Mouse (Mus musculus) NIH3T3 (cell line): ENCODE data around the gene Srrm4.
A peak's percentile ranks its signal among the peaks of the same experiment; 100 is the strongest.

Experiments
- DNase-seq: peaks from one replicate; pipeline ENCODE4 v3.0.0-alpha.2; 2012; ENCODE audit warnings: low read depth

Srrm4 gene

DNA sequence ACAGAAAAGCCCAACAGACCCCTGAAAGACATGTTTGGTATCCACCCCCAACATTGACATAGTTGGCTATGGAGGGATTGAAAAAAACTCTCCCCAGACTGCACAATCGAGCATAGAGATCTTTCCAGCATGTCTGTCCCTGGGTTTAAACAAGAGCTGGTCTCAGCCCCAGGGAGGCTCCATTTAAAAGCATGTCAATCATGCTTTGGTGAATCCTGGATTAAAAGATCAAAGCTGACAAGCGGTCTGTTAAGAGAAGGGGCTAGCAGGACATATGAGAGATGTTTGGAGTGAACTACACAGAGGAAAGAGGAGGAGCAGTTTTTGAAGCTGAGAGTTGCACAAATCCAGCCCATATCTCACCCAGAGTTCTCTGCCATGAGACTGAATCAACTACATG is 38.5 kb downstream of the Srrm4 start:
- no peak for DNase-seq

DNA sequence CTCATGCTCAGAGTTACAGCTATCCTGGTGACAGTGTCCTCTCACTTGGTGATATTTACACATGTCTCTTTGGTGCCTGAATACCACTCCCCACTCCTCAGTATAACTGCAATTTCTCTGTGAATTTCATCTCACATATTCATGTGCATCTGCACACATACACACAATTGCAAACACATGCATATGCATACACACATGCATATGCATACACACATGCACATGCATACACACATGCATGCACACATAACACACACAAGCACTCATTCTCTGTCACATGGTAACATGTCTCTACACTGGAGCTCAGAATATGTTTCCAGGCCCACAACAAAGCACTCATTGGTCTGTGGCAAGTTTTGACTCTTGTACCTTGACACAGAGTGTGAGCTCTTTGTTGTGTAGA is 39.0 kb downstream of the Srrm4 start:
- DNase-seq, result no peak

DNA sequence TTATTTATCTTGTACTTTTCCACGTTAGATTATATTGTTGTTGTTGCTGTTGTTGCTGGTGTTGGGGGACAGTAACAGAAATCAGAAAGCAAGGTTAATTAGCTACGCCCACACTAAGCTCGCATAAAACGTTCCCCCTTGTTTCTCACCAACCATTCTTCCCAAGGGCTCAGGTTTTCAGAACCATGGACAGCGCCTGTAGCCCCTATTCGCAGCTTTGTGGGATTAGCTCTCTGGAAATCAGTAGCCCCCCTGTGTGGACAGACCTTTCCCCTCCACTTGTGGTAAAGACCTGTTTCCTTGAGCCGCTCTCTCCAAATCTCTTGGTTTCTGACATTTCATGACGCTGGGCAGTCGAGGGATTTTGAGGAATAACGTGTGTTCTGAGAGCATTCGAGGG is 45.9 kb downstream of the Srrm4 start:
- DNase-seq, result peak; percentile 12

DNA sequence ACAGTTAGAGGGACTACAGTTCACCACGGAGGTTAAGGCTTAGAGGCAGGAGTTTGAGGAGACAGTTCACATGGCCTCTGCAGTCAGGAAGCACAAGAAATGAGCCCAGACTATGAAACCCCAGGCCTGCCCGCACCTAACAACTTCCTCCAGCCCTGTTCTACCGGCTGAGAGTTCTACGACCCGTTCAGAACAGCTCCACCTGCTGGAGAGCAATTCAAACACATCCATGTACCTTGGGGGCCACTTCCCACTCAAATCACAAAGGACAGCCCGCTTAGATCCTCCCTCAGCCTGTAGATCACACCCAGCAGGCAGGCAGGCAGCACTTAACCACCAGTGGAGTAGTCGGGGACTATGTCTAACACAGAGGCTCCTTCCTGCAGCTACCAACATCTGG is 49.3 kb downstream of the Srrm4 start:
- peak; percentile 5 for DNase-seq

DNA sequence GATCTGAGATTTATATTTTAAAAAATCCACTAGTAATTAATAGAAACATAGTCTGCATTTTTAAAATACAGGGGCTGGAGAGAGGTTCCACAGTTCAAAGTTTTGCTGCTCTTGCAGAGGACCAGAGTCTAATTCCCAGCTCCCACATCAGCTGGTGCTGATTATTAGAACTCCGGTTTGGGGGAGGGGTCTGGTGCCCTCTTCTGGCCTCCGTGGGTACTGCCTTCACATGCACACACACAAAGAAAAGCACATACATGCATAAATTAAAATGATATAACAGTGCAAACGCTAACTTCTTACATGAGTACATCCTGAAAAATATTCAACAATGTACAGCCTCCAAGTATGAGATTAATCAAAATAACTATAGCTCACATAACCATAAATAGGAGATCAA is 50.5 kb downstream of the Srrm4 start:
- peak; percentile 5 for DNase-seq

DNA sequence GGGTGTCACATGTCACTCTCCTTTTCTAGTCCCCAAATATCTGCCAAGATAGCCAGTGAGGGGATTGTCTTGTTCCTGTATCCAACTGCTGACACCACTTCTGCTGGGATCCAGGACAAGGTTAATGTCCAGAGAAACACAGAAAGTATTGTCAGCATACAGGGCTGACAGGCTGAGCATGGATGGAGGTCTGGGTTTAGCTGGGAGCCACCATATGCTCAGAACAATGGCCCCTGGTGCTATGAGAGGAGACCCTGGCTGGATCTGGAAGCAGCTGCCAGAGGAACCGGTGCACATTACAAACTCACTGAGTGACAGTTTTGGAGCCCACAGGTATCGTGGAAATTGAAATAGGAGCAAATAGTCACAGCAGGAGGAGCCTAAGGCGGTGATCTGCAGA is 52.3 kb downstream of the Srrm4 start:
- no peak for DNase-seq

DNA sequence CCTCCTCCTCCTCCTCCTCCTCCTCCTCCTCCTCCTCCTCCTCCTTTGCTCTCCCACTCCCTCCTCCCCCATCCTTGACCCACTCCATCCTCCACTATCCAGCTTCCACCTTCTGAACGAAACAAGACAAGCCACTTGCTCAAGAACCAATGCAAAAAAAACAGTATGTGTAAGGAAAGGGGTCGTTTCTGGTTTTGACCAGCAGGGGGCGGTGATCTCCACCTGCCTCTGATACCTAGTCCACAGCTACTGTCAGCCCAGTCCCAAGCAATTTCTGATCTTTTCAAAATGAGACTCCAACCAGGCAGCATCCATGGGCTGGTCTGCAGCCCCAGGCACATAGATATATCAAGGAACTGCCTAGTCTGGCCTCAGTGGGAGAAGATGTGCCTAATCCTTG is 53.1 kb downstream of the Srrm4 start:
- DNase-seq, result peak; percentile 16

- no peak for DNase-seq
Measured at GRCm38 (mm10) chr5:116526324-116526723, 65.3 kb downstream of the Srrm4 start.

DNA sequence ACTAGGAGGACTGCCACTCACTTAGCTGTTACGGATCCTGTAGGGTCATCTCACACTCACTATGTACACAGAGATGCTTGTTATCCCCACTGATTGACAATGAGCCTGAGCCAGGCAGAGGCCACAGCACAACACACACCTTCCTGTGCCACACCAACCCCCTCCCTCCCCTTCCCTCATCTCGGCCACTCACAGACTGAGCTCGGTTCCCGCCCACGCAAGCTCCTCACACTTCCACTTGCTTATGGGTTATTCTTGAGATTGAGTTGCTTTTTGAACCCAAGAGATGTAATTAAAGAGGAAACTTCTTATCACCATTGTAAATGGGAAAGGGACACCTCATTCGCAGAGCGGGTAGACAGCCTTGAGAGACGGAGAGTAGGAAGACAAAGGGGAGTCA is 66.3 kb downstream of the Srrm4 start:
- no peak for DNase-seq

- no peak for DNase-seq
Measured at GRCm38 (mm10) chr5:116523553-116523952, 68.1 kb downstream of the Srrm4 start.

GRCm38 (mm10) chr5:116523079-116523478 is 68.5 kb downstream of the Srrm4 start:
- no peak for DNase-seq

- no peak for DNase-seq
Measured at GRCm38 (mm10) chr5:116522273-116522672, 69.3 kb downstream of the Srrm4 start.

DNA sequence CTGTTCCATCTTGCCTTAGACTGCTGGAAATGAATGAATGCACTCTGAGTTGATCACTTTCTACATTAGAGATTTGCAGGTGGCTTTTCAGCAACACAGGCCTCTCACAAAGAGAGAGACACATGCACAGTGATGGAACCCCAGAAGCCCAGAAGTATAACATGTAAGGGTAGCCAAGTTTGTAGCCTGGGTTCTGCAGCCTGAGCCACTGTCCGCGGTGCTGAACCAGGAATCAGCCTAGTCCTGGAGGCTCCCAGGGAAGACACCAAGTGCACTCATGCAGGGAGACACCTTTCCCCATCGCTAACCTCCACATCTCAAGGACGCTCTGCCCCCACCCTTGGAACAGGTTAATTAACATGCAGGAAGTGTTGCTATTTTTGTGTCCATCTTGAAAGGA is 73.6 kb downstream of the Srrm4 start:
- peak; percentile 68 for DNase-seq

- no peak for DNase-seq
Measured at GRCm38 (mm10) chr5:116512135-116512534, 79.5 kb downstream of the Srrm4 start.

GRCm38 (mm10) chr5:116510229-116510628 is 81.4 kb downstream of the Srrm4 start:
- no peak for DNase-seq

- no peak for DNase-seq
Measured at GRCm38 (mm10) chr5:116501342-116501741, 90.3 kb downstream of the Srrm4 start.

GRCm38 (mm10) chr5:116498880-116499640 is 92.6 kb downstream of the Srrm4 start:
- no peak for DNase-seq

- no peak for DNase-seq
Measured at GRCm38 (mm10) chr5:116497866-116498265, 93.8 kb downstream of the Srrm4 start.

DNA sequence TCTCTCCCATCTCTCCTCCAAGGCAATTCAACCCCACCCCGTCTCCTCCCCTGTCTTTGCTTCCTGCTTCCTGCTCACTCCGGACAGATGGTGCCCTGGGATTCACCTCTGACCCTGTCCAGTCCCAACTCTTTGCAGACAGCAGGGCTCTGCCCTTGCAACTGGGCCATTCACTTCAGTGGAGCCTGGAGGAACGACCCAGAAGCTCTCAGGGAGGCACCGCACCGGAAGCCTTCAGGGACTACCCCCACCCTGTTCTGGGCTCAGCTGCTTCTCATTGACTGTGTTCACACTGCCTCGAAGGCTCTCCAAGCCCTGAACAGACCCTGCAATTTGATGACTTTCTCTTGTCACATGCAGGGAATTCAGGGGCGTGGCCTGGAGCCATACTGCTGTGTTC is 94.4 kb downstream of the Srrm4 start:
- no peak for DNase-seq

- no peak for DNase-seq
Measured at GRCm38 (mm10) chr5:116496717-116497116, 94.9 kb downstream of the Srrm4 start.

GRCm38 (mm10) chr5:116495466-116495865 is 96.2 kb downstream of the Srrm4 start:
- no peak for DNase-seq

- DNase-seq, result no peak
Measured at GRCm38 (mm10) chr5:116494377-116494776, 97.2 kb downstream of the Srrm4 start.

DNA sequence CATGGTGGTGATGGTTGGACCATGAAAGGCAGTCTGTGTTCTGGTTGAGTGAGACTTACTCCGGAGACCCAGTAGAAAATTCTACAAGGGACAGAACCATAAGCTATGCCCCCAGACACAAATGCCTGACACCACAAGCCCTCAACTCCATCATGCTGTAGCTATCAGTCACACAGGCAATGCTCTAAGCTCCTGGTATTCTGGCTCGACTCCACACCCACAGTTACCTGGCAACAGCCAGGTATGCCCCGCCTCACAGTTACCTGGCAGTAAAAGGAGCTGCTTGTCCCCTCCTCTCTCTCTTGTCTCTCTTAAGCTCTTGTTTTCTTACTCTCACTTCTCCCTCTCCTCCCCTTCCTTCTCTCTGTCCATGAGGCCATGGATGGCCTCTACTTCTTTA is 98.9 kb downstream of the Srrm4 start:
- DNase-seq, result no peak

DNA sequence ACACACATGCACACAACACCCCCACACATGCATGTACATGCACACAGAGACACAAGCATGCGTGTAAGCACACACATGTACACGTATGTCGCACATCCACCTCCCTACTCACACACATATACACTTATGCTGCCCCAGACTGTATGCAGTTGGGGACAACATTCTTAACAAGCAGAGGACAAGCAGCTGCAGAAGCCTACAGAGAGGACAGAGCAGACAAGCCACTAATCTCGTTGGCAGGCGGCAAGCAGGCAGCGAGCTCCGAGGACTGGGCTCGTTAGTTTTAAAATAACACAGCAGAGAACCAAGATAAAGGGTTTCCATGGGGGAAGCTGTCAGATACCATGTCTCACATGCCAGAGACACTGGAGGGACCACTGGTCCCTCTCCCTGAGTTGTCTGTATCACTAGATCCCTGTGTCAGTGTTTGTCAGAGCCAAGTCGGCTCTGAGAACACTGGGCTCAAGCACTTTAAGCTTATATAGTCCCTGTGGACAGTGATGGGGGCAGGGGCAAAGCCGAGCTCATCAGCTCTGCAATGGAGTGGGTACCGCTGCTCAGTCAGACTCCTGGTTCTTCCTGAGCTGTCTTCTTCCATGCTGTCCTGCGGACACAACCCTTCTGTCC is 99.7 kb downstream of the Srrm4 start:
- no peak for DNase-seq
